Mouse (Mus musculus) MEL (cell line): ENCODE measurements around the gene Vmn1r66. TPM values are rescaled to one million over a fixed set of nuclear protein-coding genes. Genes with fewer than 3 reads are reported as not detected.
"Not testable (repeated sequence)": the region's sequence is repeated elsewhere in the genome, so short reads cannot be mapped to it uniquely, and the experiment has no call there.

Experiments
- DNase-seq: peaks from one replicate; pipeline ENCODE4 v3.0.0; 2011; ENCODE audit warnings: low read depth, low spot score
- H3K27ac ChIP-seq: 2 replicates; pipeline ENCODE4 v1.5.1; 2012; ENCODE audit warnings: low read depth, mild to moderate bottlenecking, control low read depth, low read length, moderate library complexity; ENCODE audit not compliant: control insufficient read depth
- H3K27me3 ChIP-seq, 2 experiments: fragments of 150-350 bp in 1 of 2; sonication (generic) in 1 of 2; 2 replicates each; pipeline ENCODE4 v1.6.1; 2012; ENCODE audit warnings: low read length in 2 of 2, mild to moderate bottlenecking in 2 of 2, improper control_type of control experiment in 1 of 2, moderate library complexity in 1 of 2; ENCODE audit not compliant: insufficient read depth in 2 of 2, control insufficient read depth in 1 of 2
- H3K36me3 ChIP-seq, 2 experiments: 2 replicates each; pipeline ENCODE4 v1.6.1; 2012 to 2014; ENCODE audit warnings: low read length in 2 of 2, improper control_type of control experiment in 1 of 2, inconsistent platforms in 1 of 2, mild to moderate bottlenecking in 1 of 2; ENCODE audit not compliant: insufficient read depth in 2 of 2, control insufficient read depth in 1 of 2
- H3K4me1 ChIP-seq, 2 experiments: fragments of 150-350 bp in 1 of 2; sonication (generic) in 1 of 2; 2 replicates each; pipeline ENCODE4 v1.6.1; 2012; ENCODE audit warnings: low read length in 2 of 2, improper control_type of control experiment in 1 of 2, mild to moderate bottlenecking in 1 of 2; ENCODE audit not compliant: insufficient read depth in 2 of 2, control insufficient read depth in 1 of 2
- H3K4me3 ChIP-seq, 2 experiments: fragments of 150-350 bp in 1 of 2; sonication (generic) in 1 of 2; 2 replicates each; pipeline ENCODE4 v1.5.1; 2012; ENCODE audit warnings: low read depth in 2 of 2, low read length in 2 of 2, mild to moderate bottlenecking in 2 of 2, moderate library complexity in 2 of 2, control low read depth in 1 of 2, improper control_type of control experiment in 1 of 2; ENCODE audit not compliant: control insufficient read depth in 1 of 2, insufficient read depth in 1 of 2
- H3K79me2 ChIP-seq: 2 replicates; pipeline ENCODE4 v1.6.1; 2012; ENCODE audit warnings: mild to moderate bottlenecking, low read length, moderate library complexity; ENCODE audit not compliant: control insufficient read depth, poor library complexity, insufficient read depth
- H3K9ac ChIP-seq: 2 replicates; pipeline ENCODE4 v1.6.1; 2012; ENCODE audit warnings: low read depth, mild to moderate bottlenecking, control low read depth, low read length, moderate library complexity; ENCODE audit not compliant: control insufficient read depth, poor library complexity, severe bottlenecking
- H3K9me3 ChIP-seq: fragments of 150-350 bp; sonication (generic); replicated peaks from 2 replicates; pipeline ENCODE4 v1.6.1; 2012; ENCODE audit warnings: mild to moderate bottlenecking, low read length, improper control_type of control experiment, moderate library complexity; ENCODE audit not compliant: insufficient read depth
- BHLHE40 ChIP-seq: IDR thresholded peaks from 2 replicates; pipeline ENCODE4 v1.6.1; 2012; ENCODE audit warnings: low read depth, mild to moderate bottlenecking, inconsistent platforms, low read length, improper control_type of control experiment, borderline replicate concordance
- E2F4 ChIP-seq: IDR thresholded peaks from 2 replicates; pipeline ENCODE4 v1.6.1; 2011; ENCODE audit warnings: low read depth, low read length, improper control_type of control experiment, borderline replicate concordance
- GABPA ChIP-seq: IDR thresholded peaks from 2 replicates; pipeline ENCODE4 v1.6.1; 2012; ENCODE audit warnings: low read depth, mild to moderate bottlenecking, inconsistent platforms, low read length, improper control_type of control experiment, moderate library complexity
- GATA1 ChIP-seq: IDR thresholded peaks from 2 replicates; pipeline ENCODE4 v1.6.1; 2011; ENCODE audit warnings: low read depth, low read length, improper control_type of control experiment
- HCFC1 ChIP-seq: IDR thresholded peaks from 2 replicates; pipeline ENCODE4 v1.6.1; 2012; ENCODE audit warnings: low read depth, mild to moderate bottlenecking, inconsistent platforms, low read length, improper control_type of control experiment, moderate library complexity
- JUND ChIP-seq: IDR thresholded peaks from 2 replicates; pipeline ENCODE4 v1.6.1; 2011; ENCODE audit warnings: low read depth, mild to moderate bottlenecking, improper control_type of control experiment, low read length
- MAFK ChIP-seq: IDR thresholded peaks from 2 replicates; pipeline ENCODE4 v1.6.1; 2011; ENCODE audit warnings: low read depth, mild to moderate bottlenecking, low read length, improper control_type of control experiment, borderline replicate concordance
- MAX ChIP-seq: IDR thresholded peaks from 2 replicates; pipeline ENCODE4 v1.6.1; 2011; ENCODE audit warnings: low read length, improper control_type of control experiment
- MAZ ChIP-seq: IDR thresholded peaks from 2 replicates; pipeline ENCODE4 v1.6.1; 2012; ENCODE audit warnings: low read depth, mild to moderate bottlenecking, inconsistent platforms, low read length, improper control_type of control experiment
- MEF2A ChIP-seq: IDR thresholded peaks from 2 replicates; pipeline ENCODE4 v1.6.1; 2014; ENCODE audit warnings: low read depth, mild to moderate bottlenecking, inconsistent platforms, low read length, improper control_type of control experiment; ENCODE audit not compliant: poor library complexity, insufficient replicate concordance, severe bottlenecking; ENCODE audit errors: extremely low read depth
- MXI1 ChIP-seq: IDR thresholded peaks from 2 replicates; pipeline ENCODE4 v1.6.1; 2011; ENCODE audit warnings: mild to moderate bottlenecking, low read depth, low read length, improper control_type of control experiment
- NELFE ChIP-seq: IDR thresholded peaks from 2 replicates; pipeline ENCODE4 v1.6.1; 2011; ENCODE audit warnings: low read depth, low read length, improper control_type of control experiment
- NRF1 ChIP-seq: IDR thresholded peaks from 2 replicates; pipeline ENCODE4 v1.6.1; 2014; ENCODE audit warnings: low read depth, mild to moderate bottlenecking, inconsistent platforms, low read length, improper control_type of control experiment, moderate library complexity; ENCODE audit not compliant: poor library complexity, insufficient read depth, severe bottlenecking
- RAD21 ChIP-seq: IDR thresholded peaks from 2 replicates; pipeline ENCODE4 v1.6.1; 2011; ENCODE audit warnings: mild to moderate bottlenecking, low read depth, low read length, improper control_type of control experiment
- RCOR1 ChIP-seq: IDR thresholded peaks from 2 replicates; pipeline ENCODE4 v1.6.1; 2012; ENCODE audit warnings: low read depth, mild to moderate bottlenecking, inconsistent platforms, low read length, improper control_type of control experiment
- SIN3A ChIP-seq: IDR thresholded peaks from 2 replicates; pipeline ENCODE4 v1.6.1; 2012; ENCODE audit warnings: low read length, improper control_type of control experiment, inconsistent platforms
- SMC3 ChIP-seq: IDR thresholded peaks from 2 replicates; pipeline ENCODE4 v1.6.1; 2011; ENCODE audit warnings: low read depth, low read length, improper control_type of control experiment
- TAL1 ChIP-seq: IDR thresholded peaks from 2 replicates; pipeline ENCODE4 v1.6.1; 2012; ENCODE audit warnings: mild to moderate bottlenecking, inconsistent platforms, low read length, moderate library complexity, mixed read lengths
- TBP ChIP-seq: IDR thresholded peaks from 2 replicates; pipeline ENCODE4 v1.8.0; 2011; ENCODE audit warnings: low read depth, low read length, improper control_type of control experiment
- USF2 ChIP-seq, 2 experiments: IDR thresholded peaks; 2 replicates each; pipeline ENCODE4 v1.6.1; 2011 to 2012; ENCODE audit warnings: improper control_type of control experiment in 2 of 2, low read length in 2 of 2, borderline replicate concordance in 1 of 2, inconsistent platforms in 1 of 2, low read depth in 1 of 2, mild to moderate bottlenecking in 1 of 2; ENCODE audit not compliant: insufficient read depth in 1 of 2
- polyA plus RNA-seq, 2 experiments: library from polyadenylated mRNA; stranded (reverse) in 1 of 2; unstranded in 1 of 2; fragments of >175 nt in 1 of 2; fragments of >200 nt in 1 of 2; gene quantifications; 2 replicates each; pipeline versions ENCODE4 v1.2.1 to v1.2.4; 2012; ENCODE audit warnings: low replicate concordance in 2 of 2, low read depth in 1 of 2; ENCODE audit not compliant: insufficient read length in 2 of 2, insufficient read depth in 1 of 2, missing spikeins in 1 of 2
- total RNA-seq: library from RNA; depleted of rRNA; stranded (reverse); fragments of 300-350 nt; gene quantifications from 2 replicates; pipeline ENCODE4 v1.2.3, GENCODE M21; 2012; rRNA removed

Gene Vmn1r66
- total RNA-seq (not detected in 2 replicates), polyA plus RNA-seq (not detected)

DNA sequence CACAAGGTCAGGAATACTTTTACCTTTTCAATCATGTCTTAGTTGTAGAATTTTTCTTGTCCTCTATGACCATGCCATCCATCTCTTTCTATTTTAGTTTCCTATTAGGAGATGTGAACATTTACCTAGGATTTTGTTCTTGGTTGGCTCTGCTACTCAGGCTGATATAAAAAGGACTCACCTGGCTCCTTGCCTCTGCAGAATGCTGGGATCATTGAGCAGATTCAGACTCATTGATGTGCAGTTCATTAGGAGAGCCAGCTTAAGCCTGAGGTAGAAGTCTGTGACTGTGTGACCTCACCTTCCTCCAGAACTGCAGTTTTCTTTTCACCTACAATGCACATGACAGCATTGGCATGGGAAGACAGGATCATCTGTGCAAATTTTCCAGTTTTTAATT is at the start of gene Vmn1r66:
Gene Vmn1r66 (minus strand): TSS at position 101 of the 400 bp plus-strand sequence.
- no peaks in the 10 kb centered on the region for H3K79me2 ChIP-seq
- DNase-seq: no peak
- no peaks in the 10 kb centered on the region for H3K4me1 ChIP-seq
- no peak within 1 kb of the TSS for H3K9ac ChIP-seq
- no peaks in the 10 kb centered on the region for H3K9me3 ChIP-seq
- H3K27ac ChIP-seq: no peak within 1 kb of the TSS
- no peak within 1 kb of the TSS for H3K4me3 ChIP-seq
- TF ChIP-seq JUND (no peak), NELFE (no peak), USF2 (IDR thresholded peaks at IDR 0.05; ENCODE audit: borderline replicate concordance in 1 of 2, insufficient read depth in 1 of 2, low read depth in 1 of 2, low read length in 2 of 2) (no peak), TBP (no peak)
- H3K36me3 ChIP-seq: no peaks in the 10 kb centered on the region
- no peaks in the 10 kb centered on the region for H3K27me3 ChIP-seq

DNA sequence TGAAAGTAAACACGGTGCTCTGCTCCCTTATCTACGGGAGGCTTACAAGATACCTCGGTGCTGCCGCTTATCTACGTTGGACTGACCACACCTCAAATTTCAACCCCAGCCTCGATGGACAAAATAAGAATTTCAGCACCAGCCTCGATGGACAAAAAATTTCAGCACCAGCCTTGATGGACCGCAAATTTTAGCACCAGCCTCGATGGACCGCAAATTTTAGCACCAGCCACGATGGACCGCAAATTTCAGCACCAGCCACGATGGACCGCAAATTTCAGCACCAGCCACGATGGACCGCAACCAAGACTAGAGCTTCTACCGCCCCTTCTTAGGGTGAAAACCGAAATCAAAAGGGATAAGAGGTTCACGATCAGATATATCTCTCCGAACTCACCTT is 47.7 kb upstream of the Vmn1r66 start:
- not testable (repeated sequence) for H3K9ac ChIP-seq, H3K27ac ChIP-seq, H3K79me2 ChIP-seq, H3K36me3 ChIP-seq, H3K4me1 ChIP-seq, H3K9me3 ChIP-seq, H3K4me3 ChIP-seq, H3K27me3 ChIP-seq
- DNase-seq: peak; percentile 27
- TF ChIP-seq SIN3A: 0 out of 2 replicates have a peak, but pooled peaks have one; percentile 16

DNA sequence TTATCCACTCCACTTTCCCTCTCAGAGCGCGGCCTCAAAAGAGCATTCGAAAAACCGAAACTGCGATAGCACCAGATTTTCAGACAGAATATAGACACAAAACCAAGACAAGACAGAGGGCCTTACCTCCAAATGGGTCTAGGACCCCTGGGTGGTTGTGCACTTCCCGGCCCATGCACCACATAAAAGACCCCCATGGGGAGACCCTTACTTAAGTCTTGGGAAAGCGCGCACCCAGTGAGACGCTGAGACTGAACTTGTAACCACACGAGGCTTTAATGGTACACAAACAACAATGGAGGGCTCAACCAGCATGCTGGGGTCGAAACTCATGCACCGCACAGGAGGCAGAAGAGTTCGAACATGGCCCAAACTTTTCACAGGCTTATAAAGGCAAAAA is 25.7 kb downstream of the Vmn1r66 start:
- Histone ChIP-seq H3K4me1 (no peaks in the 10 kb centered on the region), H3K4me3 (no peak overlapping the region), H3K9ac (no peak overlapping the region), H3K36me3 (no peaks in the 10 kb centered on the region), H3K9me3 (no peaks in the 10 kb centered on the region), H3K27me3 (no peaks in the 10 kb centered on the region), H3K79me2 (no peaks in the 10 kb centered on the region), H3K27ac (no peak overlapping the region)
- no peak for DNase-seq
- TF ChIP-seq MEF2A (no peak), RAD21 (no peak), GABPA (no peak), E2F4 (no peak), MAX (no peak), MAZ (no peak), HCFC1 (no peak), NELFE (no peak), MAFK (no peak), RCOR1 (no peak), TBP (no peak), SMC3 (no peak), JUND (no peak), GATA1 (no peak), SIN3A (no peak), MXI1 (no peak), BHLHE40 (no peak), TAL1 (no peak), NRF1 (no peak)
